Mouse (Mus musculus) forebrain, embryonic 14.5 days (tissue): Measurements from ENCODE around the gene Siae. TPM values are rescaled to one million over a fixed set of nuclear protein-coding genes. Genes with fewer than 3 reads are reported as not detected.

Experiments used
- ATAC-seq: fragments of 200-750 bp; cut with Nextera tagmentation; 2 replicates; pipeline ENCODE4 v1.8.0; 2017; ENCODE audit warnings: mild to moderate bottlenecking, moderate library complexity
- DNase-seq: peaks from one replicate; pipeline ENCODE4 v3.0.0-alpha.2; 2015; ENCODE audit warnings: low spot score
- H3K27ac ChIP-seq: fragments of 300-500 bp; sonication (generic); 2 replicates; pipeline ENCODE4 v1.5.1; 2014; ENCODE audit warnings: low read depth, mild to moderate bottlenecking, control low read depth, low read length, moderate library complexity
- H3K27me3 ChIP-seq: fragments of 300-500 bp; sonication (generic); replicated peaks from 2 replicates; pipeline ENCODE4 v1.6.1; 2014; ENCODE audit warnings: low read length, control low read depth, mixed read lengths; ENCODE audit not compliant: control insufficient read depth, insufficient read depth
- H3K36me3 ChIP-seq: fragments of 300-500 bp; sonication (generic); 2 replicates; pipeline ENCODE4 v1.6.1; 2014; ENCODE audit warnings: low read length, control low read depth; ENCODE audit not compliant: control insufficient read depth, insufficient read depth
- H3K4me1 ChIP-seq: fragments of 300-500 bp; sonication (generic); 2 replicates; pipeline ENCODE4 v1.6.1; 2014; ENCODE audit warnings: antibody characterized with exemption, low read length, control low read depth; ENCODE audit not compliant: control insufficient read depth, insufficient read depth
- H3K4me2 ChIP-seq: fragments of 300-500 bp; sonication (generic); 2 replicates; pipeline ENCODE4 v1.6.1; 2014; ENCODE audit warnings: mild to moderate bottlenecking, control low read depth, low read length
- H3K4me3 ChIP-seq: fragments of 300-500 bp; sonication (generic); 2 replicates; pipeline ENCODE4 v1.5.1; 2014; ENCODE audit warnings: low read depth, low read length, control low read depth
- H3K9ac ChIP-seq: fragments of 300-500 bp; sonication (generic); 2 replicates; pipeline ENCODE4 v1.6.1; 2014; ENCODE audit warnings: mild to moderate bottlenecking, low read length, control low read depth, moderate library complexity
- H3K9me3 ChIP-seq: fragments of 300-500 bp; sonication (generic); replicated peaks from 2 replicates; pipeline ENCODE4 v1.6.1; 2016; ENCODE audit warnings: low read length, control low read depth, mixed read lengths; ENCODE audit not compliant: control insufficient read depth
- WGBS: fragments of 180-500 bp; shearing (Covaris S2); extraction: QIAGEN DNeasy Blood & Tissue Kit; methylation state at CpG from one replicate; pipeline ENCODE4 v1.1.7; 2014; 5-methylcytosine and 5-hydroxymethylcytosine counted together
- polyA plus RNA-seq: library from polyadenylated mRNA; unstranded; fragments of >200 nt; fragmentation: Nextera tagmentation; extraction: Ambion mirVana; gene quantifications from 2 replicates; pipeline ENCODE4 v1.2.1, GENCODE M21; 2014

Siae gene
- polyA plus RNA-seq, 1 experiment from 2014 or later: 8.5 TPM

- Histone ChIP-seq H3K9ac (no peak overlapping the region), H3K27me3 (no peaks in the 10 kb centered on the region), H3K9me3 (no peaks in the 10 kb centered on the region), H3K4me2 (no peak overlapping the region), H3K27ac (no peak overlapping the region), H3K4me1 (no peaks in the 10 kb centered on the region), H3K4me3 (no peak overlapping the region), H3K36me3 (no peaks in the 10 kb centered on the region)
- DNase-seq (no peak), ATAC-seq (no peak)
- 85% methylated on average over 5 of the region's 5 CpGs for WGBS
These were observed 28.1 kb downstream of the Siae start for GRCm38 (mm10) chr9:37583594-37583993.

GRCm38 (mm10) chr9:37586718-37587117, 31.2 kb downstream of the Siae start:
- Histone ChIP-seq H3K27ac (no peak overlapping the region), H3K27me3 (no peaks in the 10 kb centered on the region), H3K4me1 (no peaks in the 10 kb centered on the region), H3K4me2 (no peak overlapping the region), H3K4me3 (no peak overlapping the region), H3K9me3 (no peaks in the 10 kb centered on the region), H3K36me3 (no peaks in the 10 kb centered on the region), H3K9ac (no peak overlapping the region)
- peak; percentile 49 for DNase-seq
- no peak for ATAC-seq
- 78% methylated on average over 4 of the region's 4 CpGs for WGBS

- no peaks in the 10 kb centered on the region for H3K27me3 ChIP-seq
- no peaks in the 10 kb centered on the region for H3K9me3 ChIP-seq
- no peak overlapping the region for H3K4me2 ChIP-seq
- no peak overlapping the region for H3K4me3 ChIP-seq
- H3K36me3 ChIP-seq: no peaks in the 10 kb centered on the region
- H3K27ac ChIP-seq: no peak overlapping the region
- WGBS: 87% methylated on average over 4 of the region's 4 CpGs
- DNase-seq (no peak), ATAC-seq (no peak)
- no peak overlapping the region for H3K9ac ChIP-seq
- H3K4me1 ChIP-seq: no peaks in the 10 kb centered on the region
These were observed 34.9 kb downstream of the Siae start for GRCm38 (mm10) chr9:37590381-37590780.

- H3K4me2 ChIP-seq: no peak overlapping the region
- H3K4me1 ChIP-seq: no peaks in the 10 kb centered on the region
- no peak for ATAC-seq
- WGBS: 69% methylated on average over 2 of the region's 2 CpGs
- H3K9me3 ChIP-seq: no peaks in the 10 kb centered on the region
- H3K36me3 ChIP-seq: no peaks in the 10 kb centered on the region
- no peaks in the 10 kb centered on the region for H3K27me3 ChIP-seq
- H3K27ac ChIP-seq: no peak overlapping the region
- no peak overlapping the region for H3K9ac ChIP-seq
- H3K4me3 ChIP-seq: no peak overlapping the region
- DNase-seq: no peak
These were observed 36.5 kb downstream of the Siae start for GRCm38 (mm10) chr9:37592025-37592424.

GRCm38 (mm10) chr9:37592633-37593032, 37.1 kb downstream of the Siae start:
- Histone ChIP-seq H3K9ac (no peak overlapping the region), H3K9me3 (no peaks in the 10 kb centered on the region), H3K27ac (no peak overlapping the region), H3K4me1 (no peaks in the 10 kb centered on the region), H3K36me3 (no peaks in the 10 kb centered on the region), H3K4me2 (no peak overlapping the region), H3K4me3 (no peak overlapping the region), H3K27me3 (no peaks in the 10 kb centered on the region)
- DNase-seq (no peak), ATAC-seq (no peak)
- 58% methylated on average over 6 of the region's 6 CpGs for WGBS

- DNase-seq (no peak), ATAC-seq (no peak)
- Histone ChIP-seq H3K36me3 (no peaks in the 10 kb centered on the region), H3K4me1 (no peaks in the 10 kb centered on the region), H3K27me3 (no peaks in the 10 kb centered on the region), H3K4me3 (no peak overlapping the region), H3K4me2 (no peak overlapping the region), H3K9ac (no peak overlapping the region), H3K27ac (no peak overlapping the region), H3K9me3 (no peaks in the 10 kb centered on the region)
- WGBS: 87% methylated on average over 3 of the region's 3 CpGs
These were observed 38.2 kb downstream of the Siae start for GRCm38 (mm10) chr9:37593690-37594089.

- Histone ChIP-seq H3K9ac (no peak overlapping the region), H3K27ac (no peak overlapping the region), H3K9me3 (no peaks in the 10 kb centered on the region), H3K27me3 (no peaks in the 10 kb centered on the region), H3K4me1 (no peaks in the 10 kb centered on the region), H3K4me2 (no peak overlapping the region), H3K36me3 (no peaks in the 10 kb centered on the region), H3K4me3 (no peak overlapping the region)
- WGBS: 67% methylated on average over 1 of the region's 1 CpGs
- DNase-seq (no peak), ATAC-seq (no peak)
These were observed 40.1 kb downstream of the Siae start for GRCm38 (mm10) chr9:37595570-37595969.

GRCm38 (mm10) chr9:37598637-37599036, 43.1 kb downstream of the Siae start:
- Histone ChIP-seq H3K36me3 (no peaks in the 10 kb centered on the region), H3K9ac (no peak overlapping the region), H3K4me1 (no peaks in the 10 kb centered on the region), H3K27me3 (no peaks in the 10 kb centered on the region), H3K27ac (no peak overlapping the region), H3K4me3 (no peak overlapping the region), H3K9me3 (no peaks in the 10 kb centered on the region), H3K4me2 (no peak overlapping the region)
- DNase-seq: no peak
- ATAC-seq: no peak
- WGBS: 90% methylated on average over 2 of the region's 2 CpGs

- Histone ChIP-seq H3K4me3 (no peak overlapping the region), H3K27ac (no peak overlapping the region), H3K4me2 (no peak overlapping the region), H3K27me3 (no peaks in the 10 kb centered on the region), H3K9ac (no peak overlapping the region), H3K9me3 (no peaks in the 10 kb centered on the region), H3K36me3 (no peaks in the 10 kb centered on the region), H3K4me1 (no peaks in the 10 kb centered on the region)
- ATAC-seq (no peak), DNase-seq (no peak)
- WGBS: 89% methylated on average over 2 of the region's 2 CpGs
These were observed 45.2 kb downstream of the Siae start for GRCm38 (mm10) chr9:37600538-37601205.
